Mouse (Mus musculus): Measurements from ENCODE around the gene Hoxd8.

Hoxd8 gene

GRCm38 (mm10) chr2:74735851-74736687, 31.7 kb downstream of the Hoxd8 start:
- peak; percentile 27 for DNase-seq (ENCODE audit: low spot score)

DNA sequence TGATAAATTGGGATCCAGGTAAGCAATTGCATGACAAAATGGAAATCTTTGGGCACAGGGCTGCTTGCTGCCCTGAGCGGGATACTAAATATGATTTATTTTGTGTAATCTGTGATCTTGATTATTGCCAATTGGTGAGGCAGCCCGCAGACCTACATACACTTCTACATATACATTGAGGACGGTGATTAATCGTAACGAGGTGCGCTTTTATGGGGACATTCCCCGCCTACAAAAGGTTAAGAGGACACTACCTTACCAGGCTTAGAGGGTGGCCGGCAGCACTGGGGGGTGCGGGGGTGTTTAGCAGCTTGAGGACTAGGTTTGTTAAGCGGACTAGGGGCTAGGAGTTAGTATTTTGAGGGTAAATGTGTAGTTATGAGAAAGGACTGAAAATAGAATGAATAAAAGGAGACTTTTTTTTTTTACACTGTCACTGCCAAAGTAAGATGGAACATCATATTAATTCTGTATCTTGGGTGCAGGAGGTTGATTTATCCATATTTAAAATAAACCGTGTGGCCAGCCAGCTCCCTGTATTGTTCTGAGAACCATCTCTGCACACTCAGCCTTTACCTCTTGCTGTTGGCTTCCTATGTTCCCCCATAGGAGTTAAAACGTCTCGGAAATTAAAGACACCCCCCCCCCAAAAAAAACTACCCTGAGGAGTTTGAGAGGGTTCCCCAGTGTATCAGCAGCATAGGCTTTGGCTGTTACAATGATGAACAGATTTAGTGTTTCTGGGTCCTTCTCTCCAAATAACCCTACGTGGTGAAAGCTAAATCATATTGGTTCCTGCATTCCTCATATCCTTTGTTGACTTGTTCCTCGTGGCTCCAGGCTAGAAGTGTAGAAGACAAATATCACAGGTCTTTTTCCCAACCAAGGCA, 32.5 kb downstream of the Hoxd8 start:
- DNase-seq (ENCODE audit: low spot score) = peak; percentile 2

DNA sequence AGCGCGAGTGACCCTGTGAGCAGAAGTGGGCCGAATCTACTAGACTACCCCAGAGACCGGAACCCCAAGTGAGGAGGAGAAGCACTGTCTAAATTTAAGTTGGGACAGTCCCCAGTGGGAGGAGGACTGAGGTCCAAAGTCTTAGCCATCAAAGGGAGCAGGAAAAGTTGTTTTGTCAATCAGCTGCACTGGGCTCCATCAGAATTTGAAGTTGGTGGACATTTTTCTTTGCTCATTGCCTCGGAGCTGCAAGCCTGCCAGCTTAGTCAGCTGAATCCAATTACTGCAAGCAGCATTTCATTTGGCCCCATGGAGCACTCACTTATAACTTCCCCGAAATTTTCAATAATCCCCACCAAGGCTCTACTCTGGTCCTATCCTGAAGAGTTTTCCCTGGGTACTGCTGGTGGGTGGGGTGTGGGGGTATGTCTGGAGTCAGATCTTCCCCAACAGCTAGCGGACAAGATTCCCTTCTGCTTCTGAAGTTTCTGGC, 33.2 kb downstream of the Hoxd8 start:
- peak; percentile 7 for DNase-seq (ENCODE audit: low spot score)

DNA sequence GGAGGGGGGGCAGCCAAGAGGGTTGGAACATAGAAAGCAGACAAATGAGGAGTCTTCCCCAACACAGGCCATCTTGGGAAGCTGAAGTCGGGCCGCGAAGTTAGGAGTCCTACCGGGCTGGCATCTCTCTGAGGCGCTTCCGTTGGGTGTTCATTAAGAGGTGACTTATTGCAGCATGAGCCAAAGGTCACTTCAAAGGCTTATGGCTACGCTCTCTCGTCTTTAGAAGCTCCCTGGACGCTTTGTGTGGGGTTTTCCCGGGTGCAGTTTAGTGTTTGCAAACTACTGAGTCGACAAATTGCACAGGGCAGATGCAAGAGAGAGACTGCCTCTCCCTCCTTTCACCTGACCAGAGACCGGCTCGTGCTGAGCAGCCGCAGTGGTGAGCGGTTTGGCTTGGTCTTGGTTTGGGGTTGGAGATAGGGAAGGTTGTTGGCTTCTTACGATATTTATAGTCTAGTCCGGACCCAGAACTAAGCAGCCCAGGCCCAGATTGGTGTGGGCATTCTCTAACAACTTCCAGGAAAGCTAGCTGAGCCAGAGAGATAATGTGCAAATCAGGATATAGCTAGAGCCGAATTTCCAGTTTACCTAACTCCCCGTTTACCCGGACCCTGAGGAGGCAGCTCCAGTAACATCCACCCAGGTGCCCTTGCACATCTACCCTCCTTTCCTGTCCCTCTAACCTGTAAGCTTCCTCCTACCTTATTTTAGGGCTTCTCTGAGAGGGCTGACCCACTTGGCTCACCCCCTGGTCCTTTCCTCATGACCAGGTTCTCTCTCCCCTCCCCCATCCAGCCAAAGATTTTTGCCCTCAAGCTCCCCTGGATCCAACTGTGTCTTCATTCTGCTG, 34.4 kb downstream of the Hoxd8 start:
- peak; percentile 37 for DNase-seq (ENCODE audit: low spot score)

DNA sequence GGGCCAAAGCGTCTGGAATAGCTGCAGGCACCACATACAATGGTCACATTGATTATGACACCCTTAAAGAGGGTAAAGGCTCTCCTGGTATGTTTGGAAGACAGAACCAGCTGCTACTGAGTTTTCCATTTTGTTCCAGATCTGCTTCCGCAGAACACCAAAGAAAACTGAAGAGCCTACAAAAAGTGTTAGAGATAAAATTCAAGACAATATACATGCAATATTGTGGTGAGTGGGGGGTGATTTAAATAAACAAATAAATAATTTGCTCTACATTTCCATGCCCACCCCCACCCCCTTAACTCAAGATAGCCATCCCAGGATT, 35.0 kb downstream of the Hoxd8 start:
- DNase-seq (ENCODE audit: low spot score) = no peak

DNA sequence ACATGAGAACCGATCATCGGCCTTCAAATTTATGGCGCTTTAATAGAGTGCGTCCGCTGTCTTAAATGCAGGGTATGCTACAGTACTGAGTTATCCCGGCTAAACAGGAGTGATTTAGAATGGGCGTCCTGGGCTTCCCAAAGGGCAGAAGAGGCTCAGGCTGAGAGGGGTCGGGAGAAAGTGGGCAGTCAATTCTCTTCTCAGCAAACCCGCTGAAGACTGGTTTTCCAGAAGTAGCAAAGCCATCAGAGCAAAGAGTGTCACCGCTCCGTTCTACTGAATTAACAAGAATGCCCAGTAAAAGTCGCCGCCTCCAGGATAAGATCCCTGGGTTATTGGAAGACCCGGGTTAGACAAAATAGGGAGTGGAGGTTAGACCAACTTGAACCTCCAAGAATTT, 35.5 kb downstream of the Hoxd8 start:
- peak; percentile 2 for DNase-seq (ENCODE audit: low spot score)

DNA sequence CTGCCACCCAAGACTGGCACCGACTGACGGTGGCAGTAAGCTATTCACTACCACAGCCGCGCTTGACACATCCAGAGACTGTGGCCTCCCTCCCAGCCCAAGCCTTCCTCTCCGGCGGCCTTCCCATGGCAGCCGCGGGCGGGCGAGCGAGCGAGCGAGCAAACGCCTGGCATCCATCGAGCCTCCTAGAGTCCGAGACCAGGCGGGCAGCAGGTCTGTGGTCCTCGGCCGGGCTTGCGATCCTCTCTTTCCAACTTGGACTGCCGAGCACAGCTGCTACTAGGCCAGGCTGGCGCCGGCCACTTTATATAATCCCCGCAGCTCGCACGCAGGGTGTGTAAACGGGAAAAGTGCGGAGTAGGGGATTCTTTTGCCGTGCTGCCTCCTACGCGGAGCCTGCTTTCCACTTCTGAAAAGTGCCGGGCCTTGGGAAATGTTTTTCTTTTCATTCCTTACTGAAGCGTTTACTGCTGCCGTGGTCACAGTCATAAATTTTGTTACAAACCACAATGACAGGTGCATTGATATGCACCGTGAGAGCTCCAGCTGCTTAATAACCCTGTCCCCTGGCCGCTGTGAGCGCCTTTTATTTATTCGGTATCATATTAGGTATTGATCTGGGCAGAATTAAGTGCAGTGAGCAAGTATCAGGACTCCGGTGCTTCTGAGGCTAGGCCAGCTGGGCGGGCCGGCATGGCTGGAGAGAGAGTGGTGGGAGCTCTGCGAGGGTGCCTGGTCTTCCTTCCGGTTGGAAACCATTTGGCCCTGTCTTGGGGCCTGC, 36.1 kb downstream of the Hoxd8 start:
- peak; percentile 23 for DNase-seq (ENCODE audit: low spot score)

GRCm38 (mm10) chr2:74741252-74741978, 37.0 kb downstream of the Hoxd8 start:
- peak; percentile 9 for DNase-seq (ENCODE audit: low spot score)

- DNase-seq (ENCODE audit: low spot score) = no peak
These were observed 37.5 kb downstream of the Hoxd8 start for GRCm38 (mm10) chr2:74741979-74742277.

- DNase-seq (ENCODE audit: low spot score) = no peak
These were observed 41.3 kb downstream of the Hoxd8 start for GRCm38 (mm10) chr2:74745540-74746297.

DNA sequence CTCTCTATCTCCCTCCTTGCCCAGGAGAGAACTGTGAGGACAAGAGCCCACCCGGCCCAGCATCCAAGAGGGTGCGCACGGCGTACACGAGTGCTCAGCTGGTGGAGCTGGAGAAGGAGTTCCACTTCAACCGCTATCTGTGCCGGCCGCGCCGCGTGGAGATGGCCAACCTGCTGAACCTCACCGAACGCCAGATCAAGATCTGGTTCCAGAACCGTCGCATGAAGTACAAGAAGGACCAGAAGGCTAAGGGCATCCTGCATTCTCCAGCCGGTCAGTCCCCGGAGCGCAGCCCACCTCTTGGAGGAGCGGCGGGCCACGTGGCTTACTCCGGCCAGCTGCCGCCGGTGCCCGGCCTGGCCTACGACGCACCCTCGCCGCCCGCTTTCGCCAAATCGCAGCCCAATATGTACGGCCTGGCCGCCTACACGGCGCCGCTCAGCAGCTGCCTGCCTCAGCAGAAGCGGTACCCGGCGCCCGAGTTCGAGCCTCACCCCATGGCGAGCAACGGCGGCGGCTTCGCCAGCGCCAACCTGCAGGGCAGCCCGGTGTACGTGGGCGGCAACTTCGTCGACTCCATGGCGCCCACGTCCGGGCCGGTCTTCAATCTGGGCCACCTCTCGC, 42.0 kb downstream of the Hoxd8 start:
- DNase-seq (ENCODE audit: low spot score) = no peak

DNA sequence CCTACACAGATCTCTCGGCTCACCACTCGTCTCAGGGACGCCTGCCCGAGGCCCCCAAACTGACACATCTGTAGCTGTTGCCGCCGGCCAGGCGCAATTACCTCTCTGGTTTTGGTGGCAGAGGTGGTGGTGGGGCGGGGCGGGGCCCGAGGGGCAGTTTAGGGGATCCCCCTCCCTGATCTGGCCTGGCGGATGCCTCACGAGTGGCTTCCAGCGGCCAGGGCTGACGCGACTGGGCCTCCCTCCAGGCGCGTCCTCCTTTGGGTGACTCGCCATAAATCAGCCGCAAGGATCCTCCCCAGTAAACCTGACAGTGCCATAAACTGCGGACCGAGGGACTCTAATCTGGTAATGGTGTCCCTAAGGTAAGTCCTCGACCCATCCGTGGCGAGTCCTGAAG, 42.6 kb downstream of the Hoxd8 start:
- DNase-seq (ENCODE audit: low spot score) = peak; percentile 17

- DNase-seq (ENCODE audit: low spot score) = no peak
These were observed 43.3 kb downstream of the Hoxd8 start for GRCm38 (mm10) chr2:74747661-74748141.

GRCm38 (mm10) chr2:74748436-74748995, 44.1 kb downstream of the Hoxd8 start:
- DNase-seq (ENCODE audit: low spot score) = no peak

- DNase-seq (ENCODE audit: low spot score) = peak; percentile 58
These were observed 45.1 kb downstream of the Hoxd8 start for GRCm38 (mm10) chr2:74749337-74750121.

DNA sequence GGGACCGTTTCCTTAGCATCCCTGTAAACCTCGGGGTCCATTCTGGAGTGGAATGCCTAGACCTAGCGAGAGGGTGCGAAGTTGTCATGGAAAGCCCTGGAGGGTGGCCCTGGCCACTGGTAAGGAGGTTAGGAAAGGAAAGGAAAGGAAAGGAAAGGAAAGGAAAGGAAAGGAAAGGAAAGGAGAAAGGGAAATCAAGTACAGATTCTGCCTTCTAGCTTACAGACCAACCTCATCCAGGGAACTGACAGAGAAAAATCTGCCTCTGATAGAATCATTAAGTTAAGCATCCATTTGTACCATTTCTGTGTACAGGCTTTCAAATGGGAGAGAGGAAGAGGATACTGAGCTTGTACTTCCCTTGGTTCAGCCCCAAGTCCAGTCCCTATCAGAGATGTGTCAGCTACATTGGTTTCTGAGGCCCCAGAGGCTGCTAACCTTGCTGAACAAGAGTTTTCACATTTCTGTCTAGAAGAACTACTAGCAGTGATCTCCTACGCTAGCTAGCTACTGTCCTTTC, 46.4 kb downstream of the Hoxd8 start:
- DNase-seq (ENCODE audit: low spot score) = no peak

GRCm38 (mm10) chr2:74751861-74752260, 47.4 kb downstream of the Hoxd8 start:
- no peak for DNase-seq (ENCODE audit: low spot score)
